ENCODE assay signal across 14 mouse cellular contexts in the genomic region with DNA sequence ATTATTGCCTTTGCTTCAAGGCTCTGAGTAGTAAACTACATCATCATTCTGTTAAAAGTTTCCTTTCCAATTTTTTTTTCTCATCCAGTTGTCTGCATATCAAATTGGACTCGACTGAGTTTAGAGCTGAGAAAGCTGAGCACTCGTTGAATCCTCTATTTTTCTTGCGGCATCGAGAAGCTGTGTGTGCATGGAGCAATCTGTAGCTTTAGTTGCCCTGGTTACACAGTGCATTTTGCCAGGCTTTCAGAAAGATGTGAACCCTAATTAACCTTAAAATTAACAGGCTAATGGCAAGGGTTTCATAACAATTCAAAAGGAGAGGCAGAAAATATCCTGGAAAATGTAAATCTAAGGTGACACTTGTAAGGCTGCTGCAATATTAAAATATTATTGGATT.
"Had no signal": no experiment of that assay in that cellular context is flagged by ENCODE, and none has a peak within 500 bp of the region (broad histone marks: within the 10 kb centered on the region; RNA-seq: fewer than 3 reads in every experiment).

No protein-coding gene starts in this region.

- DNase-seq: kidney, adult 8-10 months; kidney, postnatal 25 days; lung, adult 2 months; lung, postnatal 36 days; right cerebral cortex, postnatal 14 days; thymus, adult 2 months; thymus, postnatal 36 days had no signal

- H3K4me3 ChIP-seq: left cerebral cortex, adult 2 months; limb, embryonic 10.5 days; liver, embryonic 15.5 days; midbrain, embryonic 13.5 days; neural tube, embryonic 12.5 days had no signal

- H3K9me3 ChIP-seq: limb, embryonic 10.5 days; liver, embryonic 15.5 days; midbrain, embryonic 13.5 days; neural tube, embryonic 12.5 days had no signal

- H3K9ac ChIP-seq: liver, embryonic 15.5 days; midbrain, embryonic 13.5 days; neural tube, embryonic 12.5 days had no signal

- ATAC-seq: lung, postnatal 0 days; midbrain, embryonic 13.5 days had no signal

- H3K4me1 ChIP-seq: liver, embryonic 15.5 days; neural tube, embryonic 12.5 days had no signal

- H3K36me3 ChIP-seq: limb, embryonic 10.5 days; liver, embryonic 15.5 days; midbrain, embryonic 13.5 days; neural tube, embryonic 12.5 days had no signal

- H3K27me3 ChIP-seq: liver, embryonic 15.5 days; midbrain, embryonic 13.5 days; neural tube, embryonic 12.5 days had no signal

- H3K4me2 ChIP-seq: liver, embryonic 11.5 days; liver, embryonic 15.5 days; midbrain, embryonic 13.5 days; neural tube, embryonic 12.5 days had no signal

- H3K27ac ChIP-seq: left cerebral cortex, adult 2 months; limb, embryonic 10.5 days; liver, embryonic 15.5 days; midbrain, embryonic 13.5 days; neural tube, embryonic 12.5 days had no signal
